Mouse (Mus musculus) cortical plate, adult 2 months (tissue): Measurements from ENCODE around the gene Muc1.

ENCODE experiments used
- CTCF ChIP-seq: fragments of 200-500 bp; IDR thresholded peaks from 2 replicates; pipeline ENCODE4 v1.5.1; 2011; ENCODE audit warnings: mild to moderate bottlenecking, control low read depth, low read length; ENCODE audit not compliant: insufficient read depth; ENCODE audit errors: extremely low read depth
- POLR2A ChIP-seq: fragments of 200-500 bp; IDR thresholded peaks from 2 replicates; pipeline ENCODE4 v1.6.1; 2011; ENCODE audit warnings: mild to moderate bottlenecking, low read length, control low read depth; ENCODE audit not compliant: insufficient read depth; ENCODE audit errors: extremely low read depth

GRCm38 (mm10) chr3:89236516-89236915 is 7.7 kb downstream of the Muc1 start:
- TF ChIP-seq POLR2A = no peak
- no peak for TF ChIP-seq CTCF
